Mouse (Mus musculus): ENCODE measurements around the gene Zc3h18. TPM values are rescaled to one million over a fixed set of nuclear protein-coding genes. Genes with fewer than 3 reads are reported as not detected.

The Zc3h18 gene
- total and polyA plus RNA-seq, 3 experiments = 30.2 to 122 (median 98.5) TPM

DNA sequence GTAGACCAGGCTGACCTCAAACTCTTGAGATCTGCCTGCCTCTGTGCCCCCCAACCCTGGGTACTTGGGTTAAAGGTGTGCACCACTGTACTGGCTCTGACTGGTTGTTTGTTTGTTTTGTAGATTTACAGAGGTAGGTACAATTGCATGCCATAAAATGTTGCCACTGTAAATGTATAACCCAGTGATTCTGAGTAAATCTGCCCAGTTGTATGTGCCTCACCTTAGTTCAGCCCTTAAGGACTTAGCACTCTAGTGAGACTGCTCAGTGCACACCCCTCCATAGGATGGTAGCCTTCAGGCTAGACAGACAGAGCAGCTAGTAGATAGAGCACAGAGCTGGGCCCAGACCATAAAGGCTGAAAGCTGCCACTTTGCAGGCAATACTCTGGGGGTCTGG, 17.3 kb downstream of the Zc3h18 start:
- no peak for DNase-seq (ENCODE audit: low read depth, low spot score)
- H3K4me1 ChIP-seq (ENCODE audit: control insufficient read depth in 1 of 2, insufficient read depth in 2 of 2, low read length in 2 of 2) = no peaks in the 10 kb centered on the region

DNA sequence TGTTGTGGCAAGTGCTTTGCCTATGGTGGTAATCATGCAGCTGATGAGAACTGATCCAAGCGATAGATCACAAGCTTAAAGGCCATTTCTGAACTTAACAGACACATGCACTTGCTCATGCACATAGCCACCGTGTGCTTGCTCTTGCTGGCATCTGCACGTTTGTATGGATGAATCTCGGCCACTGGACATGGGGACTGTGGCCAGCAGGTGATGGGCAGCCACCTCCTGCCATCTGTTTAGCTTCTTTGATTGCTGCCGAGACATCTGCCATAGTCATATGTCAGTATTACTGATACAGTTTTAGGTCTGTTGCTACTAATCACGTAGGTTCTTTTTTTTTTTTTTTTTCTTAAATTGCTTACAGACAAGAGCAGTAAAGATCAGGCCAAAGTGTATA, 18.9 kb downstream of the Zc3h18 start:
- TF ChIP-seq POLR2A (IDR thresholded peaks at IDR 0.05; ENCODE audit: control insufficient read depth in 1 of 2, insufficient read depth in 1 of 2, low read depth in 1 of 2, low read length in 2 of 2, poor library complexity in 1 of 2) = no peak
- TF ChIP-seq ZC3H11A (IDR thresholded peaks at IDR 0.05; ENCODE audit: low read depth, low read length) = no peak
- no peak for TF ChIP-seq TBP (IDR thresholded peaks at IDR 0.05; ENCODE audit: low read depth, low read length)
- no peak for TF ChIP-seq SIN3A (IDR thresholded peaks at IDR 0.05; ENCODE audit: low read length)
- TF ChIP-seq BHLHE40 (IDR thresholded peaks at IDR 0.05; ENCODE audit: borderline replicate concordance, low read depth, low read length) = no peak
- TF ChIP-seq GABPA (IDR thresholded peaks at IDR 0.05; ENCODE audit: low read depth, low read length) = no peak
- TF ChIP-seq UBTF (IDR thresholded peaks at IDR 0.05; ENCODE audit: borderline replicate concordance, insufficient read depth, low read depth, low read length) = no peak
- TF ChIP-seq CHD2 (IDR thresholded peaks at IDR 0.05; ENCODE audit: low read length) = no peak
- TF ChIP-seq ETS1 (IDR thresholded peaks at IDR 0.05; ENCODE audit: low read depth, low read length) = no peak
- no peak for TF ChIP-seq ELF1 (IDR thresholded peaks at IDR 0.05; ENCODE audit: low read depth, low read length)
- TF ChIP-seq TCF12 (IDR thresholded peaks at IDR 0.05; ENCODE audit: low read depth, low read length) = no peak
- TF ChIP-seq ZNF384 (IDR thresholded peaks at IDR 0.05; ENCODE audit: low read depth, low read length) = no peak
- no peak for TF ChIP-seq USF1 (IDR thresholded peaks at IDR 0.05; ENCODE audit: low read depth, low read length)
- TF ChIP-seq GATA1 (IDR thresholded peaks at IDR 0.05; ENCODE audit: low read depth, low read length) = no peak
- TF ChIP-seq MAX (IDR thresholded peaks at IDR 0.05; ENCODE audit: low read length) = no peak
- no peak for TF ChIP-seq TAL1 (IDR thresholded peaks at IDR 0.05; ENCODE audit: low read length)
- TF ChIP-seq ZMIZ1 (IDR thresholded peaks at IDR 0.05; ENCODE audit: low read depth, low read length) = no peak
- no peak for TF ChIP-seq SMC3 (IDR thresholded peaks at IDR 0.05; ENCODE audit: low read depth, low read length)
- no peaks in the 10 kb centered on the region for H3K9me3 ChIP-seq (replicated peaks; ENCODE audit: insufficient read depth, low read length)
- peaks cover 0 to 39% of the 10 kb centered on the region in 2 experiments; a peak in 2 of 4 replicates for H3K36me3 ChIP-seq (ENCODE audit: control insufficient read depth in 1 of 2, insufficient read depth in 2 of 2, low read length in 2 of 2)
- no peaks in the 10 kb centered on the region for H3K27me3 ChIP-seq (ENCODE audit: control insufficient read depth in 1 of 2, insufficient read depth in 2 of 2, low read length in 2 of 2)
- no peak overlapping the region for H3K27ac ChIP-seq (ENCODE audit: control insufficient read depth, low read depth, low read length)
- no peaks in the 10 kb centered on the region for H3K79me2 ChIP-seq (ENCODE audit: control insufficient read depth, insufficient read depth, low read length, poor library complexity)
- no peaks in the 10 kb centered on the region for H3K4me1 ChIP-seq (ENCODE audit: control insufficient read depth in 1 of 2, insufficient read depth in 2 of 2, low read length in 2 of 2)
- DNase-seq (ENCODE audit: low read depth, low spot score) = no peak
- H3K4me3 ChIP-seq (ENCODE audit: control insufficient read depth in 1 of 2, insufficient read depth in 1 of 2, low read depth in 2 of 2, low read length in 2 of 2) = no peak overlapping the region
- H3K9ac ChIP-seq (ENCODE audit: control insufficient read depth, low read depth, low read length, poor library complexity, severe bottlenecking) = no peak overlapping the region

More for the DNA sequence above, 17.3 kb downstream of the Zc3h18 start:
- H3K9ac ChIP-seq (ENCODE audit: control insufficient read depth, low read depth, low read length, poor library complexity, severe bottlenecking) = no peak overlapping the region
- no peaks in the 10 kb centered on the region for H3K9me3 ChIP-seq (replicated peaks; ENCODE audit: insufficient read depth, low read length)
- TF ChIP-seq GABPA (IDR thresholded peaks at IDR 0.05; ENCODE audit: low read depth, low read length) = no peak
- no peak for TF ChIP-seq ZNF384 (IDR thresholded peaks at IDR 0.05; ENCODE audit: low read depth, low read length)
- TF ChIP-seq CHD1 (IDR thresholded peaks at IDR 0.05; ENCODE audit: low read depth, low read length) = no peak
- H3K36me3 ChIP-seq (ENCODE audit: control insufficient read depth in 1 of 2, insufficient read depth in 2 of 2, low read length in 2 of 2) = peaks cover 0 to 39% of the 10 kb centered on the region in 2 experiments; a peak in 2 of 4 replicates
- H3K27ac ChIP-seq (ENCODE audit: control insufficient read depth, low read depth, low read length) = no peak overlapping the region
- no peaks in the 10 kb centered on the region for H3K27me3 ChIP-seq (ENCODE audit: control insufficient read depth in 1 of 2, insufficient read depth in 2 of 2, low read length in 2 of 2)
- H3K79me2 ChIP-seq (ENCODE audit: control insufficient read depth, insufficient read depth, low read length, poor library complexity) = no peaks in the 10 kb centered on the region
- no peak overlapping the region for H3K4me3 ChIP-seq (ENCODE audit: control insufficient read depth in 1 of 2, insufficient read depth in 1 of 2, low read depth in 2 of 2, low read length in 2 of 2)

All from MEL (cell line).